Mouse (Mus musculus): ENCODE measurements at regions not wholly inside any gene's neighbourhood (a gene's known extent, or its start where the extent isn't known, plus 50 kb on each side); places are given as distances from the start of the nearest gene placed in this dataset.
"Not testable (repeated sequence)": the region's sequence is repeated elsewhere in the genome, so short reads cannot be mapped to it uniquely, and the experiment has no call there.

- DNase-seq, result no peak
These were observed 82.8 kb downstream of the Ddx11 start for GRCm38 (mm10) chr17:66206074-66206473.

GRCm38 (mm10) chr17:66207653-66208497 lies 84.6 kb downstream of the Ddx11 start:
- DNase-seq, result not testable (repeated sequence)

DNA sequence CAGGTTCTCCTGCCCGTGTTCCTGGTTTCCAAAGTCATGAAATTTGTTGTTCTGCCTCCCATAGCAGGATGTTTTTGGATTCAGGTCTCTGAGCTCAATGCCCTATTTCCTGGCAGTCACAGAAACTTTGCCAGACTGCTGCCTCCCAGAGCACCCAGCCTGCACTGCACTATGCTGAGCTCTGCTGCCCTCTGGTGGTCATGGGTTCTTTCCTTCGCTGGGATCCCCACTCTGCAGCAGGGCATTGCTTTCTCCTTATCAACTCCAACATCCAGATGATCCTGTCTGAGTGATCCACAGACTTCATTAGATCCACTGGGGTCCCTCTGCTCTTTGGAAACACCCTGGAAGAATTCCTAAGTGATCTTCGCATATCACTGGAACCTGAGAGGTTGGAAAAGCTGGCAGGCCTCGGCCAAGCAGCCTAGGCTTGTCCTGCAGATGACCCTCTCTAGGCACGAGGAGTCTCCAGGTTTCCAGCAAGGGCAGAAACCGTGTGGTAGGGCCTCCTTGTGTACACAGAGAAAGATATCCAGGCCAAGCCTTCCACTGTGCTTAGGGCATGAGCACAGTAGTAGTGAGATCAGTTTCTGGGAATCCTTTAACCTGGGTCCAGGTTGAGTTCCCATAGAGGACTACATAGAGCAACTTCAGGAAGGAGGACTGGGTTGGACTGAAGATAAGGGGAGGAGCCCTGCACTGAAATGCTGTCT lies 85.6 kb downstream of the Ddx11 start:
- not testable (repeated sequence) for DNase-seq

- DNase-seq, result no peak
These were observed 88.2 kb downstream of the Ddx11 start for GRCm38 (mm10) chr17:66211561-66211960.

- no peak for DNase-seq
These were observed 89.3 kb downstream of the Ddx11 start for GRCm38 (mm10) chr17:66212616-66213015.

GRCm38 (mm10) chr17:66218321-66218720 lies 95.0 kb downstream of the Ddx11 start:
- no peak for DNase-seq

- DNase-seq, result no peak
These were observed 96.5 kb downstream of the Ddx11 start for GRCm38 (mm10) chr17:66219669-66220435.

DNA sequence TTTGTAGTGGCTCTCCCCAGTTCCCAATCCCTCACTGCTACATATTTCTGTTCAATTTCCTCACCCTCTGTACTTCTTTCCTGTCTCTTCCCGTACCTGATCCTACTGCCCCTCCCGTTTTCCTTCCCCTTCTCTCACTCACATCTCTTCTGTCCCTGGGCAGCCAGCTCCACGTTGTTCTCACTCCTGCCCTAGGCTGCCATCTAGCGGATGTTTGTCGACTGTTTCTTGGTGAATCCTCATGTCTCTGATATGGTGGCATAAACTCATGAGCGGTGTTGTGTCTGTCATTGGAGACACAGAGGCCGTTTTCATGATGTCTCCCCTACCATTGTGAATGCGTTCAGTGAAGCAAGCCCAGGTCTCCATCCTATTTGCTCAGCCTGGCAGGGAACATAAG lies 97.9 kb downstream of the Ddx11 start:
- DNase-seq, result peak; percentile 79

DNA sequence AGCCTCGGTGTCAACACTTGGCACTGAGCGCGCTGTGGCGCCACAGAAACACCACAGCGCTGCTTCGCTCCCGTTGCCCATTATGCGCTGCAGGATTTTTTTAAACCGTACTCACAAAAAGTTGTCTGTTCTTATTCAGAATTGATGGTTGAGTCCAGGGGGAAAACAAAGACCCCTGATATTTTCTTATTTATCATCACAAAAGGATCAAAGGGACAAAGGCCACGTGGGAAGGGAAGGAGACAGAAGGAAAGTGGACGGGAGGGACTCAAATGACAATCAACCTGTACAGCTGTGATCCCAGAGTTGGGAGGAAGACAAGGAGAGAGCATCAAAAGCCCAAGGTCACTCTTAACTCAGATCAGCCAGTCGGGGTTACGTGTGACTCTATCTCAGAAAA lies 100.4 kb downstream of the Ddx11 start:
- no peak for DNase-seq

GRCm38 (mm10) chr17:66224241-66224640 lies 100.9 kb downstream of the Ddx11 start:
- no peak for DNase-seq

GRCm38 (mm10) chr17:66232391-66232790 lies 109.1 kb downstream of the Ddx11 start:
- no peak for DNase-seq

GRCm38 (mm10) chr17:66232891-66233421 lies 109.6 kb downstream of the Ddx11 start:
- DNase-seq, result no peak

DNA sequence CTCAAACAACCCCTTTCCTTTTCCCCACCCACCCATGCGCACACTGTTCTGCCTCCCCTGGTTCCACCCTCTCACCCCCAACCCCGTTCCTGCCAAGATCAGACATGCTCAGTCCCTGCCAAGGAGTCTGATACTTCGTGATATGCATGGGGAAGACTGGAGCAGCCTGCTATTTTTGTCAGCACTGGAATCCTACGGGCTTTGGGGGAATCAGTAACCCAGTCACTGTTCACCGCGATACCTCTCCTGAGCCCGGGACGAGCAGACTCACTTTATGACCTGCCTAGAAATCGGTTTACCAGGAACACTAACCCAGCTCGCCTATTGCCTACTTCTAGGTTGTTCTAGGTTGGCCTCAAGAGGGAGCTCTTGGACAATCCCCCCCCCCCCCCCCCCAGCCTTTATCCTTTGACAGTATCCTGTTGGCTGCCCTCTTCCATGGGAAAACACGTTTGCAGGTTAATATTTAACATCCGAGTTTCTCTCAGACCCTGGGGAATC lies 110.2 kb downstream of the Ddx11 start:
- DNase-seq, result no peak

DNA sequence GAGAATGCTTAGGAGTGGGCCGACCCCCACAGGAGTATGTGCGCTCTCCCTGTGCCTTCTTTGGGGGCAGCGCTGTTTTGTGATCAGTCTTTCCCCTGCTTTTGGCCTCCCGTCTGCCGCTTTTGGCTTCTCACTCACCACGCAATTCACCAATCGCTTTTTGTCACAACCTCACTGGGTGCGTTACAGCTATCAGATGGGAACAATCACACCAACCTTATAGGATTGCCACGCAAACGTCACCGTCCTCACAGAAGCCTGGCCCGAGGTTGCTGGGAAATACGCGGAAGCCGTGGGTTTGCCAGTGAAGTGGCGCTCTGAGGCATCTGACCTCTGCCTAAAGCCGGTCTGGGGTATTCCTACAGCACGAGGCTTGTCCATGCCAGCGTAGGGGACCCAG lies 111.1 kb downstream of the Ddx11 start:
- no peak for DNase-seq

GRCm38 (mm10) chr17:66235096-66235805 lies 111.9 kb downstream of the Ddx11 start:
- DNase-seq, result peak; percentile 93

GRCm38 (mm10) chr17:66235806-66236335 lies 112.6 kb downstream of the Ddx11 start:
- DNase-seq, result no peak

- peak; percentile 54 for DNase-seq
These were observed 118.7 kb downstream of the Ddx11 start for GRCm38 (mm10) chr17:66241868-66242622.

DNA sequence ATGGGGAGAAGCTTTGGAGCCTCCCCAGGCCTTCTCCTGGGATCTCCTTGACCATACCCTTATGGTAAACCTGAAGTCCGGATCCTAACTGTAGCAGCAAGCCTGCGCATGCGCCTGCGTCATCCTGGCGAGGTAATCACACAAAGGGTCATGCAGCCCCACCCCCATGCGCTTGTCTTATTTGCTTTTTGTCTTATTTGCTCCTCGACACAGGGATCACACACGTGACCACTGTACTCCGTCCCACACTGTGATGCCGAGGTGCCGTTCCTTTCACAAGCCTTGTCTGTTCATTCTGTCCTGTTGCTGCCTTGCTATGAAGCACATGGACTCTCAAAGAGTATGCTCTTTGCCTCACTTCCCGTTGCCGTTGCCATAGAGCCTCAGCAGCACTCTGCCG lies 120.9 kb downstream of the Ddx11 start:
- DNase-seq, result no peak

DNA sequence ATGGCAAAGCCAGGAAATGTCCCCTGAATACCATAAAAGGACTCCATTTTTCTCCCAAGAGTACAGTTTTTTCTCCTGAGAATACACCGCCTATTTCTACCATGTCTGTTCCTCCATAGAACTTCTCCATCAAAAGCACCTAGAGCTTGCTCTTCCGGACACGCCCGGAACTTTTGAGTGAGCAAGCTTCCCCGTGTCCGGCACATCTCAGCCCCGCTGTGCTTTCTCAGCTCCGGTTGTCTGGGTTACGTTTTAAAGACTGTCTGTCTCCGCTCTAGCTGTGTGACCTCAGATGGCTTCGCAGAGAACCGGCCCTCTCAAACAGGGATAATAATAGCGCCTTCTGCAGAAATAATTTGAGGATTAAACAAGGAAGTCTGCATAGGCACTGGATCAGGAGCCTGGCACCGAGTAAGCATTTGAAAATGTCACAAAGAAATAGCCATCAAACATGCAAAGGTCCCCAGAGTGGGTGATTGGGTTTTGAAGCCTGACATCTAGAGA lies 122.8 kb downstream of the Ddx11 start:
- DNase-seq, result no peak

DNA sequence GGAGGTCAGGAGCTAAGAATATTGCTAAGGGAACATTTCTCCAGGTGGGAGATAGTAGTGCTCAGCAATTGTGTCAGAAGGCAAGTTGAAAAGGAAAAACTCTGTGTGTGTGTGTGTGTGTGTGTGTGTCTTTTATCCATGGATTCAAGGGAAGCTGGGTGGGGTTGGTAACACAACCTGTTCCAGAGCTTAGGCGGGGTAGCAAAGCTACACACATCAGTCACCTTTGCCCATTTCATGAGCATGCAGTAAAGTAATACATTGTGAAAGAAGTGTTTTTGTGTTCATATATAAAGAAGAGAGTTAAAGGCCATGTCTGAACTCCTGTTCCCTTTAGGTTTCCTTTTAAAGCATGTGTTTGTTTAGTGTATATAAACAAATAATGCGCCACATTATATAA lies 128.2 kb downstream of the Ddx11 start:
- no peak for DNase-seq

Data from adrenal gland, postnatal 14 days (tissue).